15 mouse cellular contexts compared by ENCODE assay signal in the genomic region with DNA sequence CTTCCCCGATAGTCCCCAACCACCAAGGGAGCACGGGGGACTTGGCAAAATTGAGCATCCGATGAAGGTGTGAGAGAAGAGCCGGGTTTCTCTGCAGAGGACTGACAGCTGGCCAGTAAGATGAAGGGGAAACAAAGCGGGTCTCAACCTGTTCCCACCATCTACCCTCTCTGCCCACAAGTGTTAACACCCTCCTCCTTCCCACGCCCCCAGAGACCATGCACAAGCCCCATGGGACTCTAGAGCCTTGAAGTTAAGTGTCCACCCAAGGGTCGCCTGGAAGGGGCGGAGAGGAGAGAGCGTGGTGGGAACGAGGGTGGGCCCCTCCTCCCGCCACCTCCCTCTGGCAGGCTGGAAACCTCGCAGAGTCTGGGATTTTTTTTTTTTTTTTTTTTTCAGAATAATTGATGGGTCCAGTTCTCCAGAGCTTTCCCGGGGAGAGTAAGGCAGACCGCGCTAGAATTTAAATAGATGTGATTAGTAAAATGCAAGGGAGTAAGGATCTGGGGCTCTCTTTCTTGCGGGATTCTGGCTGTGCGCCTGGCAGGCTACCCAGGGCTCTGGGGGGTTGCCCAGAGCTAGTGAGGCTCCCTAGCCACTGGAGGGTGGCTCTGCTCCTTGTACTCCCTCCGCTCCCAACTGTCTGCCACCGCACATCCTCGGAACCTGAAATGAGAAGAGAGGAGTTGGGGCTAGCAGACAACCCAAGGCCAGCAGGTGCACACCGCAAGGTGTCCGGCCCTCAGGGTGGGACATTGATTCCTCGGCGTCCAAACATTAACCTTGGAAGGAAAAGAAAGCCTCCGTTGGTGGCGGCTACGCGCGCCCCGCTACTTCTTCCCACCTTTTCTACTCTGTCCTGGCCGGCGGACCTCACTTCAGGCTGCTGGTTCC. TPM values are rescaled to one million over a fixed set of nuclear protein-coding genes. Genes with fewer than 3 reads are reported as not detected.
A peak's percentile ranks its signal among the peaks of the same experiment; 100 is the strongest.
DNase-seq lines count a peak whose midpoint lies in the region; ATAC-seq and TF ChIP-seq lines count a peak whose summit lies in the region.
"Had no signal": no experiment of that assay in that cellular context is flagged by ENCODE, and none has a peak within 500 bp of the region (broad histone marks: within the 10 kb centered on the region; RNA-seq: fewer than 3 reads in every experiment).

No protein-coding gene starts in this region.

- ATAC-seq in heart, embryonic 12.5 days (ENCODE audit: insufficient number of reproducible peaks, low FRiP score), result no peak
- ATAC-seq in hindbrain, embryonic 12.5 days (ENCODE audit: low FRiP score), result peak; percentile 62
- peak; percentile 56 for ATAC-seq in midbrain, embryonic 14.5 days (ENCODE audit: low FRiP score, low TSS enrichment)
- ATAC-seq in megakaryocyte, adult 5-6 weeks (ENCODE audit: poor library complexity, severe bottlenecking), result no peak

- 2% methylated on average over 32 of the region's 32 CpGs for WGBS in heart, embryonic 12.5 days
- WGBS in heart, adult 2 months, result 3% methylated on average over 32 of the region's 32 CpGs
- 2% methylated on average over 31 of the region's 32 CpGs for WGBS in hindbrain, embryonic 12.5 days
- 1% methylated on average over 32 of the region's 32 CpGs for WGBS in midbrain, embryonic 14.5 days

- no peak for TF ChIP-seq CTCF in heart, adult 2 months (IDR thresholded peaks at IDR 0.05)
- TF ChIP-seq CTCF in left cerebral cortex, adult 2 months (IDR thresholded peaks at IDR 0.05), result no peak

- intact Hi-C loops in heart, adult 2 months (cut with DNase I), result no loop called here
- intact Hi-C loops in left cerebral cortex, adult 2 months (cut with DNase I), result no loop called here

- H3K36me3 ChIP-seq in heart, embryonic 12.5 days, result no peaks in the 10 kb centered on the region
- H3K36me3 ChIP-seq in heart, adult 2 months (ENCODE audit: control insufficient read depth, insufficient read depth, low read length), result no peaks in the 10 kb centered on the region
- H3K36me3 ChIP-seq in hindbrain, embryonic 12.5 days, result no peaks in the 10 kb centered on the region
- H3K36me3 ChIP-seq in midbrain, embryonic 14.5 days (ENCODE audit: control insufficient read depth, insufficient read depth, low read length), result no peaks in the 10 kb centered on the region
- H3K36me3 ChIP-seq: heart, embryonic 15.5 days had no signal

- peaks cover 82% of the 10 kb centered on the region for H3K27me3 ChIP-seq in heart, embryonic 12.5 days (replicated peaks)
- H3K27me3 ChIP-seq in heart, adult 2 months (ENCODE audit: control insufficient read depth, insufficient read depth, low read length), result peaks cover 5% of the 10 kb centered on the region
- peaks cover 83% of the 10 kb centered on the region for H3K27me3 ChIP-seq in hindbrain, embryonic 12.5 days
- H3K27me3 ChIP-seq in midbrain, embryonic 14.5 days (ENCODE audit: control insufficient read depth, insufficient read depth, low read length), result peaks cover 55% of the 10 kb centered on the region

- no peaks in the 10 kb centered on the region for H3K79me2 ChIP-seq in heart, adult 2 months (replicated peaks; ENCODE audit: control insufficient read depth, insufficient read depth, low read length)

- no peak for TF ChIP-seq EP300 in heart, adult 2 months (IDR thresholded peaks at IDR 0.05; ENCODE audit: insufficient read depth, low read depth, low read length)

- H3K4me2 ChIP-seq in heart, embryonic 12.5 days, result no peak overlapping the region
- peak overlapping the region; percentile 48 for H3K4me2 ChIP-seq in hindbrain, embryonic 12.5 days (replicated peaks)
- H3K4me2 ChIP-seq in midbrain, embryonic 14.5 days (ENCODE audit: low read length), result peak overlapping the region; percentile 54
- H3K4me2 ChIP-seq: heart, embryonic 15.5 days had no signal

- no peak for TF ChIP-seq POLR2A in heart, adult 2 months (IDR thresholded peaks at IDR 0.05; ENCODE audit: insufficient read depth, low read depth, low read length)

- H3K4me1 ChIP-seq in heart, embryonic 12.5 days (replicated peaks), result no peaks in the 10 kb centered on the region; the same call in 1 of the 2 replicates
- no peaks in the 10 kb centered on the region for H3K4me1 ChIP-seq in heart, adult 2 months (ENCODE audit: control insufficient read depth, insufficient read depth, low read length)
- peaks cover 17% of the 10 kb centered on the region for H3K4me1 ChIP-seq in hindbrain, embryonic 12.5 days
- peaks cover 8% of the 10 kb centered on the region; the same call in 1 of the 2 replicates for H3K4me1 ChIP-seq in midbrain, embryonic 14.5 days (ENCODE audit: control insufficient read depth, insufficient read depth, low read length)
- H3K4me1 ChIP-seq: heart, embryonic 15.5 days had no signal

- H3K9me3 ChIP-seq in heart, embryonic 12.5 days (replicated peaks), result no peaks in the 10 kb centered on the region
- H3K9me3 ChIP-seq in hindbrain, embryonic 12.5 days (replicated peaks), result no peaks in the 10 kb centered on the region
- H3K9me3 ChIP-seq in midbrain, embryonic 14.5 days (ENCODE audit: control insufficient read depth, low read length), result no peaks in the 10 kb centered on the region
- H3K9me3 ChIP-seq: heart, embryonic 15.5 days had no signal

- H3K27ac ChIP-seq in heart, embryonic 12.5 days (ENCODE audit: poor library complexity, severe bottlenecking), result no peak overlapping the region
- H3K27ac ChIP-seq in heart, adult 2 months, result no peak overlapping the region
- peak overlapping the region; percentile 79 for H3K27ac ChIP-seq in hindbrain, embryonic 12.5 days
- H3K27ac ChIP-seq in midbrain, embryonic 14.5 days (replicated peaks; ENCODE audit: low read depth, low read length), result peak overlapping the region; percentile 73
- no peak overlapping the region for H3K27ac ChIP-seq in left cerebral cortex, adult 2 months
- H3K27ac ChIP-seq: heart, embryonic 15.5 days had no signal

- H3K9ac ChIP-seq in heart, embryonic 12.5 days, result no peak overlapping the region
- no peak overlapping the region for H3K9ac ChIP-seq in heart, adult 2 months (ENCODE audit: low read depth, low read length)
- H3K9ac ChIP-seq in hindbrain, embryonic 12.5 days, result peak overlapping the region; percentile 14; the same call in 1 of the 2 replicates
- H3K9ac ChIP-seq in midbrain, embryonic 14.5 days (replicated peaks; ENCODE audit: low read length), result peak overlapping the region; percentile 36; the same call in 1 of the 2 replicates
- H3K9ac ChIP-seq: heart, embryonic 15.5 days had no signal

- DNase-seq in heart, adult 2 months, result no peak
- peak; percentile 65 for DNase-seq in midbrain, embryonic 14.5 days
- no peak for DNase-seq in left cerebral cortex, adult 2 months (ENCODE audit: extremely low spot score in 1 of 2, low spot score in 2 of 2)
- no peak for DNase-seq in layer of hippocampus, adult 9-10 months (ENCODE audit: low spot score)
- no peak for DNase-seq in heart, postnatal 4 days
- DNase-seq: adrenal gland, adult 8-10 months; kidney, adult 11 months; liver had no signal

- 0 out of 2 replicates have a peak overlapping the region, but pooled peaks have one; percentile 15 for H3K4me3 ChIP-seq in heart, embryonic 12.5 days
- H3K4me3 ChIP-seq in heart, adult 2 months, result no peak overlapping the region
- H3K4me3 ChIP-seq in hindbrain, embryonic 12.5 days, result peak overlapping the region; percentile 23
- H3K4me3 ChIP-seq in midbrain, embryonic 14.5 days (replicated peaks; ENCODE audit: low read depth, low read length), result peak overlapping the region; percentile 20
- no peak overlapping the region for H3K4me3 ChIP-seq in left cerebral cortex, adult 2 months
- H3K4me3 ChIP-seq: heart, embryonic 15.5 days had no signal

RNA-seq across cellular contexts. Expression of a gene that starts 9.3 kb away (rescaled TPM):
- not detected in 2 replicates for polyA plus RNA-seq in heart, embryonic 12.5 days (2016; fragmentation: Nextera tagmentation; extraction: Ambion mirVana)
- total RNA-seq in heart, adult 2 months (2021), result not detected
- polyA plus RNA-seq in heart, adult 2 months (2012; rRNA removed), result not detected in 2 replicates
- polyA plus RNA-seq in hindbrain, embryonic 12.5 days (2016; fragmentation: Nextera tagmentation; extraction: Ambion mirVana), result 2.6 and 5.0 TPM in 2 replicates
- polyA plus RNA-seq in midbrain, embryonic 14.5 days (2014; fragmentation: Nextera tagmentation; extraction: Ambion mirVana), result 20.9 and 24.5 TPM in 2 replicates
- total RNA-seq in megakaryocyte, adult 5-6 weeks (2015), result not detected in 2 replicates
- total RNA-seq in megakaryocyte, adult 5-6 weeks (2017), result not detected in 2 replicates
- total RNA-seq in left cerebral cortex, adult 2 months (2021), result not detected
- total RNA-seq in heart, postnatal 4 days (2021), result not detected
- total RNA-seq: adrenal gland, adult 8-10 months; gastrocnemius, adult 18-20 months; layer of hippocampus, postnatal 10 days had no signal
- polyA plus RNA-seq: heart, embryonic 15.5 days; stomach, embryonic 16.5 days had no signal

Comparison
In these comparisons a context has a peak if more than half of its experiments do, and no peak if none do; other contexts are left out.
1. H3K4me3 ChIP-seq: peak in heart, embryonic 12.5 days (single experiment), hindbrain, embryonic 12.5 days (single experiment) and midbrain, embryonic 14.5 days (single experiment); none in heart, adult 2 months (single experiment) and left cerebral cortex, adult 2 months (single experiment).
2. ATAC-seq: peak in hindbrain, embryonic 12.5 days (single experiment) and midbrain, embryonic 14.5 days (single experiment); none in heart, embryonic 12.5 days (single experiment) and megakaryocyte, adult 5-6 weeks (single experiment).
3. H3K27ac ChIP-seq: peak in hindbrain, embryonic 12.5 days (single experiment) and midbrain, embryonic 14.5 days (single experiment); none in heart, embryonic 12.5 days (single experiment), heart, adult 2 months (single experiment) and left cerebral cortex, adult 2 months (single experiment).
4. H3K9ac ChIP-seq: peak in hindbrain, embryonic 12.5 days (single experiment) and midbrain, embryonic 14.5 days (single experiment); none in heart, embryonic 12.5 days (single experiment) and heart, adult 2 months (single experiment).